Mouse (Mus musculus): ENCODE measurements around the gene Slc8a1. TPM values are rescaled to one million over a fixed set of nuclear protein-coding genes. Genes with fewer than 3 reads are reported as not detected.

Slc8a1 gene
- polyA plus RNA-seq, 1 experiment from 2014 or later: 5.1 TPM

DNA sequence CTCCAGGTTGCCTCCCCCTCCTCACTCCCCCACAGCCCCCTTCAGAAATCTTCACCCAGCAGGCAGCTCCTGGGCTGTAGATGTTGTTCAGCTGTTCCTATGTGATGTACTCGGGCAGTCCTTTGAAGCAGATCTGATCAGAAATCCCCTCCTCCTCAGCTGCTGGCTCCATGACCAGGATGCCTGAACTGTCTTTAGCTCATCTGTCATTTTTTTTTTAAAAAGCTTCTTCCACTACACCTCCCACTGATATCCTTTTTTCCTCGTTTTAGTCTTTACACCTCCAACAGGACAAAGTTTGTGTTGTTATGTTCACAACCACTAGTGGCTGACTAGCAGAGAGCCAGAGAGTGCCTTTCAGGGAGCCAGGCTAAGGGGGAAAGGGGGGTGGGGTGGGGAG is 69.7 kb downstream of the Slc8a1 start:
- Histone ChIP-seq H3K4me1 (peaks cover 19% of the 10 kb centered on the region), H3K27me3 (peaks cover 39% of the 10 kb centered on the region), H3K27ac (replicated peaks) (peak overlapping the region; percentile 92), H3K4me2 (replicated peaks) (peak overlapping the region; percentile 90), H3K9ac (replicated peaks) (peak overlapping the region; percentile 24; the same call in 1 of the 2 replicates), H3K9me3 (no peaks in the 10 kb centered on the region), H3K4me3 (peak overlapping the region; percentile 69), H3K36me3 (no peaks in the 10 kb centered on the region)
- WGBS: 0% methylated on average over 2 of the region's 2 CpGs
- no peak for ATAC-seq (ENCODE audit: low FRiP score, low read depth)

DNA sequence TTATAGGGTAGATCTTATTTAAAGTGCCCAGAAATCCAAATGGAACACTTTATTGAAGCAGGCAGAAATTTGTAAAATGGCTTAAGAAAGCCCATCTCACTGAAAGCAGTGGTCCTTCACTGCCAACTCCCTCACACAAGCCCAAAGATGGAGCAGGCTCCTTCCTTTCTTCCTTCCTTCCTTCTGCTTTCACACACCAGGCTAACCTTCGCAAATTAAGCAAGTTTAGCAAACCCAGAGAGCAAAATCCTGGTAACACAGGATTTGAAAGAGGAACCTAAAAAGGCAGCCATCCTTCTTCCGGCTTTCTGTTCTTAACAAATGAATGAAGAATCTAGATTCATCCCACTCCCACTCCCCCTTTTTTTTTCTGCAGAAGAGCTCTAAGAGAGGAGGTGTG is 70.2 kb downstream of the Slc8a1 start:
- 53% methylated on average over 2 of the region's 2 CpGs for WGBS
- peak overlapping the region; percentile 24; the same call in 1 of the 2 replicates for H3K9ac ChIP-seq (replicated peaks)

DNA sequence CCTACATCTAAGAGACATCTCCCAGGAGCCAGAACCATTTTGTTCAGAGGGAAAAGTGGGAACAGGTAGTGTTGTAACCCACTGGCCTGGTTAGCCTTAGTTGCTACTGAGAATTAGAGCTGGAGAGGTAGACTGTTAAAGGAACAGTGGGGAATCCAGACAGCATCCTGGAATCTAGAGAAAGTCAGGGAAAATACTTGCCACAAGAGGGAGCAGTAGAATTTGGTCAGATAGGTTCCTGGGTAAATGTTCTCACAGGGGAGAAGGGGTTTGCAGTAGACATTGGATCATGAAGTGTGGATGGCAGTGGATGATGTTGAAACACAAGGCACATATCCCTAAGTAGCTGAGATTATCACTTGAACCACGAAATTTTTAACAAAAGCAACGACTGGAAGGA is 71.6 kb downstream of the Slc8a1 start:
- Histone ChIP-seq H3K36me3 (no peaks in the 10 kb centered on the region), H3K9me3 (no peaks in the 10 kb centered on the region), H3K9ac (replicated peaks) (no peak overlapping the region), H3K27ac (replicated peaks) (no peak overlapping the region), H3K4me2 (replicated peaks) (no peak overlapping the region), H3K4me3 (no peak overlapping the region), H3K27me3 (peaks cover 21% of the 10 kb centered on the region), H3K4me1 (peaks cover 19% of the 10 kb centered on the region)
- WGBS: 49% methylated on average over 2 of the region's 2 CpGs
- no peak for ATAC-seq (ENCODE audit: low FRiP score, low read depth)

More for the DNA sequence above, 70.2 kb downstream of the Slc8a1 start:
- no peaks in the 10 kb centered on the region for H3K9me3 ChIP-seq
- H3K27ac ChIP-seq (replicated peaks): no peak overlapping the region
- peaks cover 35% of the 10 kb centered on the region for H3K27me3 ChIP-seq
- peaks cover 19% of the 10 kb centered on the region for H3K4me1 ChIP-seq
- no peak for ATAC-seq (ENCODE audit: low FRiP score, low read depth)
- H3K4me2 ChIP-seq (replicated peaks): peak overlapping the region; percentile 90
- peak overlapping the region; percentile 69; the same call in 1 of the 2 replicates for H3K4me3 ChIP-seq
- no peaks in the 10 kb centered on the region for H3K36me3 ChIP-seq

DNA sequence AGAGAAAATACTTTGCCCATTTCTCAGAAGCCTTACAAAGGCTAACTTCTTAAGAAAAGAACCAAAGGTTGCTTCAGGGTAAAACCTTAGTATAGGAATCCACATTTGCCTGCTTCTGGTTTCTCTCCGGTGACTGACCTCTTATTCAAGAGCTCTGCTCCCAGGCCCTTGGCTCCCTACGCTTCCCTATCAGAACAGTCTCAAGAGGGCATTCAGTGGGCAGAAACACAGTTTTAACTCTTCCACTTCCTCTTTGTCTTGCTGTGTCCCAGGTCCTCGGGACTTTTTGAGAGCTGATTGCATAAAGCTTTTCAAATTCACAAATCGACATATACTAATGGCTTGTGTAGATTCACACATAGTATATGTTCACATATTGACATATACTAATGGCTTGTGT is 73.3 kb downstream of the Slc8a1 start:
- H3K4me3 ChIP-seq: no peak overlapping the region
- H3K9me3 ChIP-seq: no peaks in the 10 kb centered on the region
- no peaks in the 10 kb centered on the region for H3K36me3 ChIP-seq
- peaks cover 8% of the 10 kb centered on the region; the same call in 1 of the 2 replicates for H3K27me3 ChIP-seq
- H3K4me1 ChIP-seq: peaks cover 12% of the 10 kb centered on the region; the same call in 1 of the 2 replicates
- WGBS: 92% methylated on average over 4 of the region's 4 CpGs
- H3K9ac ChIP-seq (replicated peaks): no peak overlapping the region
- no peak for ATAC-seq (ENCODE audit: low FRiP score, low read depth)
- H3K4me2 ChIP-seq (replicated peaks): no peak overlapping the region
- no peak overlapping the region for H3K27ac ChIP-seq (replicated peaks)

DNA sequence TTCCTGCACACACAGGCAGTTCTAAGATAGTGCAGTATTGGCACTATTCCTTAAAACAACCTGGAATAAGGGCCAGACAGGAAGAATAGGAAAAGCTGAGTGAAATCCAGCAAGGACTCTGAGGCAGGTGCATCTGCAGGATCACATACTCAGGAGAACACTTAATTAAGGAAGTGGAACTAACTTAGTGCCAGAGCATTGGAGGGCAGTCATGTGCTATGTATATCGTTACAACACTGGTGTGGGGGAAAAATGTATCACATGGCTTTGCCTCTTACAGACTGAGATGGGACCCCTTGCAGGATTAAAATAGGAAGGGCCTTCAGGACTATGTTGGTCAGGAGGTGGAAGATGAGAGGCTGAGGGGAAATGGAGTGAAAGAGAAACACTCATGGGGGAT is 80.3 kb downstream of the Slc8a1 start:
- Histone ChIP-seq H3K4me2 (replicated peaks) (no peak overlapping the region), H3K4me3 (no peak overlapping the region), H3K36me3 (no peaks in the 10 kb centered on the region), H3K27me3 (no peaks in the 10 kb centered on the region), H3K4me1 (no peaks in the 10 kb centered on the region; the same call in 1 of the 2 replicates), H3K9ac (replicated peaks) (no peak overlapping the region), H3K27ac (replicated peaks) (no peak overlapping the region), H3K9me3 (no peaks in the 10 kb centered on the region)
- ATAC-seq (ENCODE audit: low FRiP score, low read depth): no peak
- 97% methylated on average over 1 of the region's 1 CpGs for WGBS

DNA sequence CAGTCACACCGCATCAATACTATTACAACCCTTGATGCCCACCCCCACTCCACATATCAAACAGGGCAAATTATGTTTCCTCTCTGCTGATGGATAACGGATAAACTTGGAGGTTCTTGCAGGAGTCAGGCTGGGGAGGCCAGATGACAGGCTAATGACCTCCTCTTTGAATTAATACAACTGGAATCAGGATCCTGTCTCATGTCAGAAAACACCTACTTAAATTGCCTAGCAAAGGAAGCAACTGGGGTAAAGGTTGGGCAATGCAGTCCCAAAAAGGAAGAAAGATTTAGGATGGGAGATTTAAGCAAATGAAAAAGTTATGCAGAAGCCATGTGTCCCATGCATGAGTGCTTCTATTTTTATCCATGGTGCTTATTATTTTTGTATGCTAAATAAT is 83.6 kb downstream of the Slc8a1 start:
- H3K4me2 ChIP-seq (replicated peaks): no peak overlapping the region
- H3K27ac ChIP-seq (replicated peaks): no peak overlapping the region
- no peaks in the 10 kb centered on the region; the same call in 1 of the 2 replicates for H3K4me1 ChIP-seq
- no peaks in the 10 kb centered on the region for H3K36me3 ChIP-seq
- 98% methylated on average over 2 of the region's 2 CpGs for WGBS
- no peak overlapping the region for H3K9ac ChIP-seq (replicated peaks)
- H3K4me3 ChIP-seq: no peak overlapping the region
- no peak for ATAC-seq (ENCODE audit: low FRiP score, low read depth)
- H3K27me3 ChIP-seq: no peaks in the 10 kb centered on the region
- no peaks in the 10 kb centered on the region for H3K9me3 ChIP-seq

DNA sequence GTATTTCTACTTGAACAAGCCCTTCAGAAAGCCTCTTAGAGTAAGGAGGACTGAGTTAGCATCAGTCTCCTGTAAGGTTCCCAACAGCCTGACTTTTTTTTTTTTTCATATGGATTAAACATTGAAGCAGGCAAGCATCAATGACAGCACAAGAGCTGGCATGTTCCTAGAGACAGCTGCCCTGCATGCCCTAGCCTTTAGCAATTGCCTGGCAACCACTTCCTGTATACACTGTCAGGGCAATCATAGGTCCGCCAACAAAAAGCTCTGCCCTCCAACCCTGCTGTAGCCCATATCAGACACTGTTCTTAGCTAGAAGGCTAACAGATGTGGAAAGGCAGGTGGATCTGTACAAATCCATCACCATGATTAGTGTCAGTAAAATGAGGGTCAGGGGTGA is 85.2 kb downstream of the Slc8a1 start:
- Histone ChIP-seq H3K4me3 (no peak overlapping the region), H3K36me3 (0 out of 2 replicates have a peak, but pooled peaks cover 5% of the 10 kb centered on the region), H3K27ac (replicated peaks) (no peak overlapping the region), H3K4me2 (replicated peaks) (no peak overlapping the region), H3K9me3 (no peaks in the 10 kb centered on the region), H3K4me1 (no peaks in the 10 kb centered on the region; the same call in 1 of the 2 replicates), H3K9ac (replicated peaks) (no peak overlapping the region), H3K27me3 (no peaks in the 10 kb centered on the region)
- ATAC-seq (ENCODE audit: low FRiP score, low read depth): no peak
- 73% methylated on average over 1 of the region's 1 CpGs for WGBS

DNA sequence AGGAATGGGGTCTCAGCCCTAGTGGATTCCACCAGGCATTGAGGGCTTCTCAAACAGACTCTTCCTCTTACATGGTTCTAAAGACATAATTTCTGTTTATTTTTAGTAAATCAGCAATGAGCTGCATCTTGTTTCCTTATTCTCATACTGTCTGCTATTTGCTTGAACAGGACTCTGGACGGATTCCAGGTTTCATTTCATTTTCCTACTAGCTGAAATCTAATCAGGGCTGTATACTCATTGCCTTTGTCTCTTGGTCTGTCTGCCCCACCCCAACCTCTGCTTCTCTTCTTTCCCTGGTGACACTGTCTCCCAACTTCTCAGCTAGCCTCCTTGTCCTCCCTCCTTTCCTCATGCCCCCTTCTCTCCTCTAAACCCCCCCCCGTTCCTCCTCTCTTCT is 101.4 kb downstream of the Slc8a1 start:
- H3K4me1 ChIP-seq: no peaks in the 10 kb centered on the region
- no peak overlapping the region for H3K27ac ChIP-seq (replicated peaks)
- H3K4me3 ChIP-seq: no peak overlapping the region
- ATAC-seq (ENCODE audit: low FRiP score, low read depth): no peak
- 90% methylated on average over 2 of the region's 2 CpGs for WGBS
- H3K36me3 ChIP-seq: no peaks in the 10 kb centered on the region
- H3K9me3 ChIP-seq: no peaks in the 10 kb centered on the region
- H3K9ac ChIP-seq (replicated peaks): no peak overlapping the region
- H3K27me3 ChIP-seq: no peaks in the 10 kb centered on the region
- H3K4me2 ChIP-seq (replicated peaks): no peak overlapping the region

DNA sequence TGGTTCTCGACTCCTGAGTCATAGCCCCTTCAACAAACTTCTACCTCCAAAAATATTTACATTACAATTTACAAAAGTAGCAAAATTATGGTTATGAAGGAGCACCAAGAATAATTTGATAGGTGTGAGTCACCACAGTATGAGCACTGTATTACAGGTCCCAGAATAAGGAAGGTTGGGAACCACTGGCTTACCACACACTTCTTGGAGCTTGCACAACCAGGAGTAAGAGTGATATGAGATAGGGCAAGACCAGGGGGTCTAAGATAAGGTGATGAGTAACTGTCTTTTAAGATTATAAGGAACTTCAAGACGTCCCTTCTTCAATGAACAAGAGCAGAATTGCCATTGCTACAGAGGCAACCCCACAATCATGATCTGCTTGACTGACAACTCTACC is 107.7 kb downstream of the Slc8a1 start:
- Histone ChIP-seq H3K9ac (replicated peaks) (no peak overlapping the region), H3K27me3 (no peaks in the 10 kb centered on the region), H3K4me2 (replicated peaks) (no peak overlapping the region), H3K9me3 (no peaks in the 10 kb centered on the region), H3K36me3 (no peaks in the 10 kb centered on the region), H3K4me3 (no peak overlapping the region), H3K27ac (replicated peaks) (no peak overlapping the region), H3K4me1 (no peaks in the 10 kb centered on the region)
- 87% methylated on average over 2 of the region's 2 CpGs for WGBS
- ATAC-seq (ENCODE audit: low FRiP score, low read depth): no peak

DNA sequence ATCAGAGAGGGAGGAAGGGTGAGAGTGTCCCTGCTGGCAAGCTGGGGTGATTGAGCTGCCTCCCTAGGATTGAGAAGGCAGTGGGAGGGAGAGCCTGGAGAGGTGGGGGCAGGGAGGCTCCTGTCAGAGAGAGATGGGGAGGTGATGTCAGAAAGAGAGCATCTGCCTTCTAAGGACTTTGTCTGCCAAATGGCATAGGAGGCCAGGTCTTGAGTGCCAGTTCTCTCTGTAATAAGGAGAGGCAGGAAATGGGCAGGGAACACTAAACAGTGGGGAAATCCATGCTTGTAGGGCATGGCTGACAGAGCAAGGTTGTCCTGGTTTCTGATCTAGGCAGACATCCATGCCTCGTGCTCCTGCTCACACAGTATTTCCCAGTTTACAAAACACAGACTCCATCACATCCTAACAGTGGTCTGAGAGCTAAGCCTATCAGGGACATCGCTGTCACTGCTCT is 117.0 kb downstream of the Slc8a1 start:
- Histone ChIP-seq H3K4me3 (no peak overlapping the region), H3K4me2 (replicated peaks) (no peak overlapping the region), H3K27ac (replicated peaks) (no peak overlapping the region), H3K27me3 (no peaks in the 10 kb centered on the region), H3K9me3 (no peaks in the 10 kb centered on the region), H3K36me3 (no peaks in the 10 kb centered on the region), H3K9ac (replicated peaks) (no peak overlapping the region), H3K4me1 (peaks cover 5% of the 10 kb centered on the region; the same call in 1 of the 2 replicates)
- no peak for ATAC-seq (ENCODE audit: low FRiP score, low read depth)
- WGBS: 73% methylated on average over 2 of the region's 2 CpGs

DNA sequence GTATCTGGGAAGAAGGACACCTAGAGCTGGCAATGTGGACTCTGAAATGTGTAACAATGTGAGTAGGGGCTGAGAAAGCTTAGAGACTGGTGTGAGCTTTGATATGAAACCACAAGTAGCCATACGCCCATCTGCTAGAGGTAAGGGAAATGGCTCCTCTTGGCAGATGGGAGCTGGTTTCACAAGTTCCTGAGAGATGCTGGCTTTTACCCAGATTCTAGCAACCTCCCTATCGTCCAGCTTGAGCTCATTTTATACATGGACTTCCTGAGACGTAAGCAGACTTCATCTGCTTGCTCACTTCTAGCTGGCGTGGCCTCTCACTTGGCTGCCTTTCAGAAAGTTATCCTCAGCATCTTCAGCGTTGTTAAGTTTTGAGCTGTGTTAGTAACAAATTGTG is 119.7 kb downstream of the Slc8a1 start:
- 86% methylated on average over 5 of the region's 5 CpGs for WGBS
- Histone ChIP-seq H3K9me3 (no peaks in the 10 kb centered on the region), H3K4me3 (no peak overlapping the region), H3K27ac (replicated peaks) (no peak overlapping the region), H3K4me2 (replicated peaks) (no peak overlapping the region), H3K27me3 (no peaks in the 10 kb centered on the region), H3K9ac (replicated peaks) (no peak overlapping the region), H3K4me1 (peaks cover 5% of the 10 kb centered on the region; the same call in 1 of the 2 replicates), H3K36me3 (no peaks in the 10 kb centered on the region)
- no peak for ATAC-seq (ENCODE audit: low FRiP score, low read depth)

DNA sequence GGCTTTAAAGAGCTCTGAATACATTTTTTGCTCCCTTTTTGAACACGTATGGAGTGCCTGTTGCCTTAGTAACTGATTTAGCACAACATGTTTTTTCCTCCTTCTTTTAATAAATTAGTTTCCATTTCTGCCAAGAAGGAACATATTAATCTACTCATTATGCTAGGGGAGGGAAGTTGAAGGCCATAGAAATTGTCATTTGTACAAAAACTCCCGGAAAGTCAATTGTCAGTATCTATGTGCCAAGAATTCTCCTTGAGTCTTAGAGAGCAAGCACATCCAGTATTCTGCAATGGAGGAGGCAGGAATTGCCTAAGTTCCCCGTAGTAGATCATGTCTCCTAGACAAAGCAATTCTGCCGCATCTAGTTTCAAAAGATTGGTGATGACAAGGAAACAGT is 121.9 kb downstream of the Slc8a1 start:
- Histone ChIP-seq H3K9me3 (no peaks in the 10 kb centered on the region), H3K4me3 (no peak overlapping the region), H3K9ac (replicated peaks) (no peak overlapping the region), H3K4me2 (replicated peaks) (no peak overlapping the region), H3K4me1 (peaks cover 4% of the 10 kb centered on the region; the same call in 1 of the 2 replicates), H3K27me3 (no peaks in the 10 kb centered on the region), H3K27ac (replicated peaks) (no peak overlapping the region), H3K36me3 (no peaks in the 10 kb centered on the region)
- no peak for ATAC-seq (ENCODE audit: low FRiP score, low read depth)
- WGBS: 86% methylated on average over 4 of the region's 4 CpGs

DNA sequence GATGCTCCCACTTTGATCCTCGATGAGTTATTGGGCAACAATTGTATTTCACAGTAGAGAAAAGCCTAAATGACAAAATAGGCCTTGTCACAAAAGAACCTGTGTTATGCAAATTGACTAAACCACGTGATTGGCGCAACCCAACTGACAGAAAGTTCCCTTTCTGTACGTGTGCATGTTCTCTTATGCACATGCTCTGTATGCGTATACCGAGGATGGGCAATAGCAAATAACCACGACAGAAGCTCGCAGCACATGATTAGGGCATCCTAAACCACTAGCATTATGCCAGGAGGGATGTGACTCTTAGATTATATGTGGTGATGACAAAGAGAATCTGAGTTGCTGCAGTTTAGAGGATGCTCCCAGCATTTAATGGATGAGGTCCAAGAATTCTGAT is 122.8 kb downstream of the Slc8a1 start:
- H3K27me3 ChIP-seq: no peaks in the 10 kb centered on the region
- ATAC-seq (ENCODE audit: low FRiP score, low read depth): no peak
- H3K9me3 ChIP-seq: no peaks in the 10 kb centered on the region
- no peak overlapping the region for H3K4me3 ChIP-seq
- WGBS: 81% methylated on average over 8 of the region's 8 CpGs
- no peak overlapping the region for H3K9ac ChIP-seq (replicated peaks)
- no peaks in the 10 kb centered on the region for H3K36me3 ChIP-seq
- H3K27ac ChIP-seq (replicated peaks): no peak overlapping the region
- no peaks in the 10 kb centered on the region for H3K4me1 ChIP-seq
- H3K4me2 ChIP-seq (replicated peaks): no peak overlapping the region

Measured in midbrain, embryonic 12.5 days (tissue).